Mouse (Mus musculus): ENCODE data around the gene Vmn1r42.
"Not testable (repeated sequence)": the region's sequence is repeated elsewhere in the genome, so short reads cannot be mapped to it uniquely, and the experiment has no call there.

Gene Vmn1r42

GRCm38 (mm10) chr6:89876313-89876712 lies at the start of gene Vmn1r42, which contains the start of gene Vmn1r43:
Vmn1r42 (minus strand) TSS chr6:89876413.
Vmn1r43 (minus strand) TSS chr6:89876413.
- DNase-seq (ENCODE audit: low spot score in 2 of 2) = not testable (repeated sequence)

- DNase-seq (ENCODE audit: low spot score in 2 of 2) = no peak
Measured at GRCm38 (mm10) chr6:89883812-89884211, 7.6 kb upstream of the Vmn1r42 start.

- DNase-seq (ENCODE audit: low spot score in 2 of 2) = no peak
Measured at GRCm38 (mm10) chr6:89883360-89883759, 7.1 kb upstream of the Vmn1r42 start, which contains the start of gene Vmn1r44. Vmn1r44 (plus strand) TSS chr6:89883660.

- no peak for DNase-seq (ENCODE audit: low spot score in 2 of 2)
Measured at GRCm38 (mm10) chr6:89880867-89881266, 4.7 kb upstream of the Vmn1r42 start.

- DNase-seq (ENCODE audit: low spot score in 2 of 2) = no peak
Measured at GRCm38 (mm10) chr6:89876963-89877362, 750 bp upstream of the Vmn1r42 start.

GRCm38 (mm10) chr6:89867976-89868375 lies 8.2 kb downstream of the Vmn1r42 start:
- DNase-seq (ENCODE audit: low spot score in 2 of 2) = no peak

GRCm38 (mm10) chr6:89867276-89867675 lies 8.9 kb downstream of the Vmn1r42 start:
- no peak for DNase-seq (ENCODE audit: low spot score in 2 of 2)

GRCm38 (mm10) chr6:89863792-89864191 lies 12.4 kb downstream of the Vmn1r42 start:
- DNase-seq (ENCODE audit: low spot score in 2 of 2) = peak; percentile 9 to 13

GRCm38 (mm10) chr6:89859839-89860238 lies 16.4 kb downstream of the Vmn1r42 start:
- DNase-seq (ENCODE audit: low spot score in 2 of 2) = no peak

GRCm38 (mm10) chr6:89857552-89857951 lies 18.7 kb downstream of the Vmn1r42 start:
- no peak for DNase-seq (ENCODE audit: low spot score in 2 of 2)

All from heart, adult 9 months (tissue).